Mouse (Mus musculus): Measurements from ENCODE around the gene Sdccag8.

Sdccag8 gene

DNA sequence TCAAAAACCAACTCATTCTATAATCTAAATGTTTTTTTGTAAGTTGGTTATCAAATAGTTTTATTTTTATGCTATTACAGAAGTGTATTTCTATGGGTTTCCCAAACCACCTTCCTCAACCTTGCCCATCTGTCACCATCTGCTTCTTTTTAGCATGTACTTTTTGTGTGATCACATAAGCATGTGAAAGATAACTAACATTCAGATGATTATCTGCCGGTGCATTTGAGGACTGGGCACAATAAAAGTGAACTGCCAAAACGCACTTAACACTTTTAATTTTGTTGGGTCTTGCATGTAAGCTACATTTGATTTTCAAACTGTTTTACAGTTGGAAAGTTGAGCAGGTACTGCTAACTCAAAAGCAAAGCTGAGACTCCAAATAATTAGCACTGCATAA, 240.4 kb downstream of the Sdccag8 start:
- no peak for DNase-seq (ENCODE audit: low spot score in 2 of 2)

DNA sequence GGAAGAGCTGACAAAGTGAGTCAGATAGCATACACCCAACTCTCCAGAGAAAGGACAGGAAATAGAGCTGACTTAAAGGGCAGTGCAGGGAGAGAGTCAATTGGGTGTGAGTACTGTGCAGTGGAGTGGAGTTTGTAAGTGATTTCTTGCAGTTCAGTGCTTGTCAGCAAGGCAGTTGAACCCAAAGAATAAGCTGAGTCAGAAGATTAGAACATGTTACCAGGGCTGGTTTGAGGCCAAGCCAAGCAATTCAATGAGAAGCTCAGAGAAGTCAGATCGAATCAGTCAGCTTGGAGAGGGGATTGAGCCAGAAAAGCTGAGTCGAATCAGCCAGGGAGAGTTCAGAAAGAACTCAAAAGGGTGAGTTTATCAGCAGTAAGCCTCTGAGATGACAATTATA, 247.3 kb downstream of the Sdccag8 start:
- DNase-seq (ENCODE audit: low spot score in 2 of 2), result no peak

DNA sequence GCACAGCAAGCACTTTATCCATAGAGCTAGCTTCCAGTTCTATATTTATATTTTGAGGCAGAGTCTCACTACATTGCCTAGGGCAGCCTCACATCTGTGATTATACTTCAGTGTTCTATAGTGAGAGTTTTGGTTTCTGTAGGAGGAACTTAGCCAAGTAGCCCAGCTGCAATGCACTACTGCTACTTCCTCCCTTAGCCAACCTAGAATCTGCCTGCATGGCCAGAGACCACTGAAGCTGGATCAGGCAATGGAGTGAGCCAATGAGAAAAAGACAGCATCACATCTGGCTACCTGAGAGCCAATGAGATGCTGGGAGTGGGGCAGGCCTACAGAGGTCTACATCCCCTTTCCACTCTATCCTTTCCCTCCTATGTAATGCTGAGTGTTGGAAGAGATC, 251.3 kb downstream of the Sdccag8 start:
- no peak for DNase-seq (ENCODE audit: low spot score in 2 of 2)

DNA sequence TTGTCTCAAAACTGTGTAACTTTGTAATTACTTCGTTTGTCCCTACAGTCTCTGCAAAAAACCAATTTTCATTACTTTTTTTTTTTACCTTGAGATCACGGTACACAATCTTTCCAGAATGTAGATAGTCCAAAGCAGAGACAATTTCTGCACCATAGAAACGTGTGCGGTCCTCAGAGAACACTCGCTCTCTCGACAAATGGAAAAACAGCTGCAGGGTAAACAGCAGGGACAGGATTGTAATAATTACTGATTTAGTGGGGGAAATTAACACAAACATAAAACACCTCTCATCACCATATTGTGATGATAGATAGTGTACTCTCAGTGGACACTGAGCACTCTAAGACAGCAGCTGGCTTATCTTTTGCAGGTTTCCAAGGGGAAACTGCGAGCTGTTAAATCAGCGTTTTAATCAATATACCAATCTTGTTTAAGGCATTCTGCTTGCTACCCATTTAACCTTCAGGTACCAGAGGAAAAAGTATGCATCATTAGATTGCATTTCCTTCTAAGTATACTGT, 252.7 kb downstream of the Sdccag8 start:
- no peak for DNase-seq (ENCODE audit: low spot score in 2 of 2)

DNA sequence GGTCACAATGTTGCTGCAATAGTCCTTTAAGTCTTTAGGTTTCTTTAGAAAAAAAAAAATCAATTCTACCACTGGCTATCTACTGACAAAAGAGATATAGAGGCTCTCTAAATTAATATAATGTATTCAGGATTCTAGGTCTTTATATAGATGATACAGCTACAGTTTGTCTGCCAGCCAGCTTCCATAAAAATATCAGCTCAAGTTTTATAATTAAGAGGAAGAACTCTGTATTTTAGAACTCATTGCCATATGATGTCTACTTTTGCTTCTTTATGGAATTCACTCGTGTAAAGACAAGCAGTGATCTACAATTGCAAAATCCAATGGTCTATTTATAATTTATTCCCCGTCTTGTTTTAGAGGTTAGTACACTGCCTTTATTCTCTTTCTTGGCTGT, 254.7 kb downstream of the Sdccag8 start:
- no peak for DNase-seq (ENCODE audit: low spot score in 2 of 2)

Measured in heart, adult 9 months (tissue).